Mouse (Mus musculus) C2C12 (cell line): ENCODE measurements around the gene Slc50a1.

Experiments
- CTCF ChIP-seq: IDR thresholded peaks from one replicate; pipeline ENCODE4 v1.5.1; 2011; ENCODE audit not compliant: control insufficient read depth, insufficient read depth, insufficient read length
- MAX ChIP-seq: IDR thresholded peaks from one replicate; pipeline ENCODE4 v1.6.1; 2011; ENCODE audit warnings: mild to moderate bottlenecking, control low read depth
- MYOD1 ChIP-seq: IDR thresholded peaks from one replicate; pipeline ENCODE4 v1.6.1; 2011; ENCODE audit warnings: low read depth; ENCODE audit not compliant: control insufficient read depth, insufficient read length
- MYOG ChIP-seq: IDR thresholded peaks from one replicate; pipeline ENCODE4 v1.6.1; 2011; ENCODE audit not compliant: control insufficient read depth, insufficient read length; ENCODE audit errors: extremely low read depth
- USF1 ChIP-seq: IDR thresholded peaks from one replicate; pipeline ENCODE4 v1.6.1; 2011; ENCODE audit warnings: low read depth, mild to moderate bottlenecking, control low read depth, moderate library complexity

- TF ChIP-seq USF1: no peak
- no peak for TF ChIP-seq CTCF
- TF ChIP-seq MYOG: no peak
- TF ChIP-seq MYOD1: no peak
- TF ChIP-seq MAX: no peak
These were observed 1.5 kb downstream of the Slc50a1 start for GRCm38 (mm10) chr3:89268916-89269315.
